Mouse (Mus musculus): ENCODE results near the gene Lrrn4cl. TPM values are rescaled to one million over a fixed set of nuclear protein-coding genes. Genes with fewer than 3 reads are reported as not detected.
"Not testable (repeated sequence)": the region's sequence is repeated elsewhere in the genome, so short reads cannot be mapped to it uniquely, and the experiment has no call there.

Gene Lrrn4cl
- polyA plus RNA-seq, 1 experiment from 2014 or later: 2.3 TPM

GRCm38 (mm10) chr19:8892829-8893766 lies 42.5 kb downstream of the Lrrn4cl start, which contains the start of gene Ints5:
TSS of gene Ints5 (plus strand) at chr19:8893005.
- no peak for TF ChIP-seq EP300 (optimal IDR thresholded peaks at IDR 0.05)
- TF ChIP-seq CTCF (IDR thresholded peaks at IDR 0.05; ENCODE audit: low read depth): no peak
- H3K4me1 ChIP-seq (replicated peaks; ENCODE audit: control insufficient read depth, insufficient read depth): 0 out of 2 replicates have a peak, but pooled peaks cover 3% of the 10 kb centered on the region
- DNase-seq (ENCODE audit: low spot score) (peak; percentile 88), ATAC-seq (ENCODE audit: low FRiP score, low TSS enrichment) (peak; percentile 56)
- WGBS: 1% methylated on average over 51 of the region's 54 CpGs
- no peaks in the 10 kb centered on the region for H3K9me3 ChIP-seq (ENCODE audit: control insufficient read depth, low read length)
- peak within 1 kb of the TSS; percentile 87 for H3K4me2 ChIP-seq (replicated peaks; ENCODE audit: low read depth)
- peak within 1 kb of the TSS; percentile 91 for H3K9ac ChIP-seq (ENCODE audit: low read length)
- peak within 1 kb of the TSS; percentile 92 for H3K27ac ChIP-seq (replicated peaks)
- no peaks in the 10 kb centered on the region for H3K27me3 ChIP-seq (ENCODE audit: control insufficient read depth, insufficient read depth, low read length)
- H3K4me3 ChIP-seq (ENCODE audit: low read depth, low read length): peak within 1 kb of the TSS; percentile 88
- peaks cover 4% of the 10 kb centered on the region; the same call in 1 of the 2 replicates for H3K36me3 ChIP-seq (ENCODE audit: control insufficient read depth, insufficient read depth, low read length)

GRCm38 (mm10) chr19:8895397-8895960 lies 44.9 kb downstream of the Lrrn4cl start:
- TF ChIP-seq EP300 (optimal IDR thresholded peaks at IDR 0.05): no peak
- no peak for TF ChIP-seq CTCF (IDR thresholded peaks at IDR 0.05; ENCODE audit: low read depth)
- ATAC-seq (ENCODE audit: low FRiP score, low TSS enrichment): no peak
- Histone ChIP-seq H3K9ac (ENCODE audit: low read length) (no peak overlapping the region), H3K27ac (replicated peaks) (no peak overlapping the region), H3K9me3 (ENCODE audit: control insufficient read depth, low read length) (no peaks in the 10 kb centered on the region), H3K4me2 (replicated peaks; ENCODE audit: low read depth) (no peak overlapping the region), H3K36me3 (ENCODE audit: control insufficient read depth, insufficient read depth, low read length) (peaks cover 4% of the 10 kb centered on the region; the same call in 1 of the 2 replicates), H3K4me1 (replicated peaks; ENCODE audit: control insufficient read depth, insufficient read depth) (0 out of 2 replicates have a peak, but pooled peaks cover 3% of the 10 kb centered on the region), H3K4me3 (ENCODE audit: low read depth, low read length) (no peak overlapping the region), H3K27me3 (ENCODE audit: control insufficient read depth, insufficient read depth, low read length) (no peaks in the 10 kb centered on the region)
- 88% methylated on average over 9 of the region's 9 CpGs for WGBS
- no peak for DNase-seq (ENCODE audit: low spot score)

- not testable (repeated sequence) for H3K9me3 ChIP-seq (ENCODE audit: control insufficient read depth, low read length); H3K4me2 ChIP-seq (replicated peaks; ENCODE audit: low read depth); H3K9ac ChIP-seq (ENCODE audit: low read length); H3K4me3 ChIP-seq (ENCODE audit: low read depth, low read length); ATAC-seq (ENCODE audit: low FRiP score, low TSS enrichment); DNase-seq (ENCODE audit: low spot score); H3K36me3 ChIP-seq (ENCODE audit: control insufficient read depth, insufficient read depth, low read length); H3K27me3 ChIP-seq (ENCODE audit: control insufficient read depth, insufficient read depth, low read length); H3K27ac ChIP-seq (replicated peaks); H3K4me1 ChIP-seq (replicated peaks; ENCODE audit: control insufficient read depth, insufficient read depth)
- WGBS: 80% methylated on average over 5 of the region's 5 CpGs
Measured at GRCm38 (mm10) chr19:8896231-8896630, 45.7 kb downstream of the Lrrn4cl start.

- Histone ChIP-seq H3K4me3 (ENCODE audit: low read depth, low read length) (peak overlapping the region; percentile 82), H3K4me2 (replicated peaks; ENCODE audit: low read depth) (peak overlapping the region; percentile 58), H3K9ac (ENCODE audit: low read length) (peak overlapping the region; percentile 60), H3K27ac (replicated peaks) (peak overlapping the region; percentile 89)
- H3K9me3 ChIP-seq (ENCODE audit: control insufficient read depth, low read length); H3K36me3 ChIP-seq (ENCODE audit: control insufficient read depth, insufficient read depth, low read length); H3K4me1 ChIP-seq (replicated peaks; ENCODE audit: control insufficient read depth, insufficient read depth); H3K27me3 ChIP-seq (ENCODE audit: control insufficient read depth, insufficient read depth, low read length): not testable (repeated sequence)
- 18% methylated on average over 21 of the region's 21 CpGs for WGBS
- DNase-seq (ENCODE audit: low spot score) (peak; percentile 53), ATAC-seq (ENCODE audit: low FRiP score, low TSS enrichment) (peak; percentile 60)
Measured at GRCm38 (mm10) chr19:8897211-8897864, 46.8 kb downstream of the Lrrn4cl start.

GRCm38 (mm10) chr19:8897865-8898495 lies 47.4 kb downstream of the Lrrn4cl start, which contains the start of gene Ganab:
TSS of gene Ganab (plus strand) at chr19:8898071.
- Histone ChIP-seq H3K9me3 (ENCODE audit: control insufficient read depth, low read length) (no peaks in the 10 kb centered on the region), H3K9ac (ENCODE audit: low read length) (peak within 1 kb of the TSS; percentile 83), H3K36me3 (ENCODE audit: control insufficient read depth, insufficient read depth, low read length) (peaks cover 8% of the 10 kb centered on the region; the same call in 1 of the 2 replicates), H3K27me3 (ENCODE audit: control insufficient read depth, insufficient read depth, low read length) (no peaks in the 10 kb centered on the region), H3K4me1 (replicated peaks; ENCODE audit: control insufficient read depth, insufficient read depth) (0 out of 2 replicates have a peak, but pooled peaks cover 3% of the 10 kb centered on the region), H3K27ac (replicated peaks) (peak within 1 kb of the TSS; percentile 89), H3K4me3 (ENCODE audit: low read depth, low read length) (peak within 1 kb of the TSS; percentile 82), H3K4me2 (replicated peaks; ENCODE audit: low read depth) (peak within 1 kb of the TSS; percentile 87)
- under 1% methylated on average over 53 of the region's 53 CpGs for WGBS
- DNase-seq (ENCODE audit: low spot score) (peak; percentile 98), ATAC-seq (ENCODE audit: low FRiP score, low TSS enrichment) (peak; percentile 99)
- peak; percentile 42 for TF ChIP-seq EP300 (optimal IDR thresholded peaks at IDR 0.05)
- peak; percentile 12; the same call in 1 of the 2 replicates for TF ChIP-seq CTCF (IDR thresholded peaks at IDR 0.05; ENCODE audit: low read depth)
